Mouse (Mus musculus): ENCODE data around the gene Hoxd12. TPM values are rescaled to one million over a fixed set of nuclear protein-coding genes. Genes with fewer than 3 reads are reported as not detected.

The Hoxd12 gene
- polyA plus RNA-seq, 1 experiment, result not detected

DNA sequence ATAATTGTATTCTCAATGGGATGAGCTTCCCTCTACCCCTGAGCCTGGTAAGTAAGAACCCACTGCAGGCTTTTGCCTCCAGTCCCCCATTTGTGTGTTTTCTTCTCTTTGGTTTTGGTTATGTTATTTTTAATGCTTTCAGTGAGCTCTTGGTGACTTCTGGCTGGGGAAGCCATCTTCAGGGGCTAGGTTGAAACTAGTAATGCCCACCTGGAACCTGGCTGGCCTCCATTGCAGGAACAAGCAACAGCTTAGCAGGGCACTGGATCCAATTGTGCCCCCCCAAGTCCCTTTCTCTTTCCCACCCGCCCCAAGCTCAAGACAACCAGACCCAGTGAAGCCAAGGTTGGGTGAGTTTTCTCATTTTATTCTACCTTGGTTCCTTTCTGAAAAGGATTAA, 20.6 kb downstream of the Hoxd12 start:
- TF ChIP-seq GATA1 (IDR thresholded peaks at IDR 0.05; ENCODE audit: low read length), result no peak

GRCm38 (mm10) chr2:74695813-74696430, 21.1 kb downstream of the Hoxd12 start:
- TF ChIP-seq GATA1 (IDR thresholded peaks at IDR 0.05; ENCODE audit: low read length), result no peak

GRCm38 (mm10) chr2:74696442-74697335, 21.9 kb downstream of the Hoxd12 start:
- no peak for TF ChIP-seq GATA1 (IDR thresholded peaks at IDR 0.05; ENCODE audit: low read length)

DNA sequence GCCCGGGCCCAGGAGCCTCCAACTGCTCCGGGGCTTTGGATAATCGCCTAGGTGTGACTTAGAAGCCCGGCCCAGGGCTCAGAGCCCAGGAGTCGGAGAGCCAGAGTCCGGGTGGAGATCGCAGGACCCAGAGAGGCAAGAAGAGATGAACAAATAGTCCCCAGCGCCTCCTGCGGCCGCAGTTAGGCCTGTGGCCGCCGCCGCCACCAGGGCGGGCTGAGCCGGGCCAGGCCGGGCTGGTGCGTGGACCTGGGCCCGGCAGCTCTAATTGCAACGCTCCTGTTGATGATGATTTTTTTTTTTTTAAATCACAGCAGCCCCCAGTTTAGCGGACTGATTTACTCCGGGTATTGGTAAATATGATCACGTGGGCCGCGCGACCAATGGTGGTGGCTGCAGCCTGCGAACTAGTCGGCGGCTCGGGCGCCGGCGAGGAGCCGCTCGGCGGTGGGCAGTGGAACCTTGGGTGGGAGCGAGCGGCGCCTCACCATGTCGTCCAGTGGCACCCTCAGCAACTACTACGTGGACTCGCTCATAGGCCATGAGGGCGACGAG, 22.8 kb downstream of the Hoxd12 start, which contains the start of gene Hoxd9:
TSS of gene Hoxd9 (plus strand) at position 161 of the 555 bp plus-strand sequence.
- no peak for TF ChIP-seq GATA1 (IDR thresholded peaks at IDR 0.05; ENCODE audit: low read length)

- TF ChIP-seq GATA1 (IDR thresholded peaks at IDR 0.05; ENCODE audit: low read length), result no peak
These were observed 23.6 kb downstream of the Hoxd12 start for GRCm38 (mm10) chr2:74698201-74699052.

DNA sequence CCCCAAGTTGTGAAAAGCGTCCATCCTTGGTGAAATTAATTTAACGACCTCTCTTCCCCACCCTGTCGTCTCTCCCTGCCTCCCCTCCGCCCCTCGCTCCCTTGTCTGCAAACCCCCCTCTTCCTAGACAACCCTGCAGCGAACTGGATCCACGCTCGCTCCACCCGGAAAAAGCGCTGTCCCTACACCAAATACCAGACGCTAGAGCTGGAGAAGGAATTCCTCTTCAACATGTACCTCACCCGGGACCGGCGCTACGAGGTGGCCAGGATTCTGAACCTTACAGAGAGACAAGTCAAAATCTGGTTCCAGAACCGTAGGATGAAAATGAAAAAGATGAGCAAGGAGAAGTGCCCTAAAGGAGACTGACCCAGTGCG, 24.2 kb downstream of the Hoxd12 start:
- no peak for TF ChIP-seq GATA1 (IDR thresholded peaks at IDR 0.05; ENCODE audit: low read length)

- no peak for TF ChIP-seq GATA1 (IDR thresholded peaks at IDR 0.05; ENCODE audit: low read length)
These were observed 25.1 kb downstream of the Hoxd12 start for GRCm38 (mm10) chr2:74699664-74700545.

DNA sequence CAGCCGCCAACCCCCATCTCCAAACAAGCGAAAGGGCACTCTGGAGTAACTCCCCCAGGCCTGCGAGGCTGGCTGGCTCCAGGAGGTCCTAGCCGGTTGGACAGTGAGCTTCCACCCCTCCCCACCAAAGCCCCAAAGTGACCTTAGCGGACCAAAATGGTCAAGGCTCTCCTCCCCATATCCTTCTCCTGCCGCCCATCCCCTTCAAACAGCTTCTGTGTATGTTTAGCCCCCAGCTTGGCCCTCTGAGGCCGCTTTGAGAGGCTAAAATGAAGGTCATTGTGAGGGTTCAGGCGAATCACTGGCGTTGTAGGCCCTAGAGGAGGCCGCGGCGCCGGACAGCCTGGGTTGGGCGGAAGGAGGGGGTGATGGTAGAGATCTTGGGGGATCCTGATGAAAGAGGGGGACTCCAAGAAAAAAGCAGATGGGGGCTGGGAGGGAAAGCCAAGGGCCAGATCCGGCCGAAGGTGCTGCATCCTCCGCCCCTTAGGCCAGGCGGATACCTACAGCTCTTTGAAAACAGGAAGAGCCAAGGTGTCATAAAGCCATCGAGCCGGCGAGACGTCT, 25.8 kb downstream of the Hoxd12 start:
- TF ChIP-seq GATA1 (IDR thresholded peaks at IDR 0.05; ENCODE audit: low read length), result no peak

DNA sequence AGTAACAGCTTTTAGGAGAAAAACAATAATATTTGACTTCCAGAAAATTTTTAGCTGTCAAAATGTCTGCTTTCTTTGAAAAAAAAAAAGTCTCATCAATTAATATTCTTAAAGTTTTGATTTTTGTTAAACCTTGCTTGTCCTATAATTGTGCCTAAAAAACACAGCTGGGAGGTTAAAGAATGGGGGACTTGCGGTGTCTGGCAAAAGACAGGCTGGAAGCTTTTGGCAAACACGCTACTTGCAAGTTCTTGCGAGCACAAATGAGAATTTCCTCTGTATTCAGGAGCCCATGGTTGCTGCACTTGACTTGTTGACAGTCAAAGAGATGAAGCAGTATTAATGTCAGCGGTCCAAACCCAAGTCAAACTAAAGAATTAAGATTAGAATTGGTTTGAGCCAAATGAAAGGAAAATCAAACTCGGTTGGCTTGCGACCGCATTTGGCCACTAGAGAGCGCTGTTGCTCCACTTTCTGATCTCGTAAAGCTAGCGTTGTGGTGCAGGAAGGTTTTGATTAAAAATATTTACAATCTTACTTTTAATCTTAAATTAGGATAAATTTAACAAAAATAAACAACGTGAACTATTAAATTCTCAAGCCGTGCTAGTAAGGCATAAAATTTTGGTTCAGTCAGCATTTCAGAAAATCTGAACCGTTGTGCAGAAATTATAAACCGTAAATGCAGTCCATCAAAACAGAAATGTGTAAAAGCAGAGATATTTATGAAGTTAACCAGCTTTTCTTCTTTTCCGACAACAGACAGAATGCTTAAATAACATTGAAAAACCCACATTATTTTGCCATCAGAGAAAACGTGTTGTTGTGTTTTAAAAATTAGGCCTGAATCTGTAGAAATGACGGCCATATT, 27.4 kb downstream of the Hoxd12 start:
- TF ChIP-seq GATA1 (IDR thresholded peaks at IDR 0.05; ENCODE audit: low read length), result no peak

GRCm38 (mm10) chr2:74702820-74703219, 28.0 kb downstream of the Hoxd12 start:
- TF ChIP-seq GATA1 (IDR thresholded peaks at IDR 0.05; ENCODE audit: low read length), result no peak

GRCm38 (mm10) chr2:74703317-74703716, 28.5 kb downstream of the Hoxd12 start:
- TF ChIP-seq GATA1 (IDR thresholded peaks at IDR 0.05; ENCODE audit: low read length), result no peak

DNA sequence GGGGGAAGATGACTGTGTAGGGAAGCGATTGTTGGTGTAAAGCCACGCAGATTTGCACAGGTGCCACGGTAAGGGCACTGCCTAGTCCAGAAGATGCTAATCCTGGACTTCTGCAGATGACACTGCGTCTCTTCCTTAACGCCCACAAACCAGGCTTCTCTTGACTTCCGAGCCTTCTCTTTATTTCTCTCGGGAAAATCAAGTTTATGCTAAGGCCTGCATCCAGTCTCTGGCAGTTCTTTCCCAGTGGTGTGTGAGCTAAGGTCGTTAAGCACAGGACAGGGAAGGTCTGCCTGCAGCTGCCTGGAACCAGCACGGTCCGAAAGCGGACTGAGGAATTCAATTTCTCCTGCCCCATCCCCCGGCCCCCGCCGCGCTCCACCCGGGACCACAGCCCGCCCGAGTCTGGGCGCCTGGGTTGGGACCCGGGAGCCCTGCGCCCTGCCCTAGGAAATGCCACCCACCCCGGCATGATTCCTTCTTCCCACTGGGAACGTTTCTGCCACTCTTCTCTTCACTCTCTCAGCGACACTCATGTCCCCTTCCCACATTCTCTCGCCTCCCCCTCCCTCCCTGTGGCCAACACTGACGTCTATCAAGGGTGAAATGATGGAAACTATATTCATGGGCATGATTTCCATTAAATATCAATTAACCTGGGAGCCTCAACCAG, 29.0 kb downstream of the Hoxd12 start:
- no peak for TF ChIP-seq GATA1 (IDR thresholded peaks at IDR 0.05; ENCODE audit: low read length)

Data from G1E-ER4 (cell line).